Mouse (Mus musculus) T-helper 17 cell (primary cell): ENCODE measurements around the gene Zmynd8.

ENCODE experiments used
- in situ Hi-C, 2 experiments: fragments of 300-600 bp; cut with MboI, MseI; formaldehyde crosslinking; loops; 1 replicate in 1 of 2; 2 replicates in 1 of 2; pipeline ENCODE4 v1.15.1; 2025; ENCODE audit warnings: high pct_unique_total_duplicates in 2 of 2

Zmynd8 gene

GRCm38 (mm10) chr2:165752704-165753103 lies 146.1 kb downstream of the Zmynd8 start:
- in situ Hi-C loops: no loop called here

GRCm38 (mm10) chr2:165751068-165751467 lies 147.7 kb downstream of the Zmynd8 start:
- in situ Hi-C loops: no loop called here

GRCm38 (mm10) chr2:165748426-165748825 lies 150.4 kb downstream of the Zmynd8 start:
- in situ Hi-C loops: no loop called here

- in situ Hi-C loops: no loop called here
Measured at GRCm38 (mm10) chr2:165747975-165748374, 150.8 kb downstream of the Zmynd8 start.

GRCm38 (mm10) chr2:165745306-165746098 lies 153.3 kb downstream of the Zmynd8 start:
- in situ Hi-C loops: no loop called here

- in situ Hi-C loops: no loop called here
Measured at GRCm38 (mm10) chr2:165742210-165742786, 156.5 kb downstream of the Zmynd8 start.

GRCm38 (mm10) chr2:165741526-165742050 lies 157.2 kb downstream of the Zmynd8 start:
- in situ Hi-C loops: no loop called here

GRCm38 (mm10) chr2:165740982-165741381 lies 157.8 kb downstream of the Zmynd8 start:
- in situ Hi-C loops: no loop called here

- in situ Hi-C loops: no loop called here
Measured at GRCm38 (mm10) chr2:165740381-165740780, 158.4 kb downstream of the Zmynd8 start.

- in situ Hi-C loops: loop anchor here in 1 of 2 experiments (10.0 kb wide), 1 partner anchor 619 kb away; no protein-coding TSS in a partner anchor
Measured at GRCm38 (mm10) chr2:165736297-165736696, 162.5 kb downstream of the Zmynd8 start.
